Mouse (Mus musculus) heart, adult 9 months (tissue): ENCODE results near the gene Ghr.

ENCODE experiments used
- DNase-seq, 2 experiments: peaks; one replicate each; pipeline ENCODE4 v3.0.0; 2022; ENCODE audit warnings: low spot score in 2 of 2

Ghr gene

DNA sequence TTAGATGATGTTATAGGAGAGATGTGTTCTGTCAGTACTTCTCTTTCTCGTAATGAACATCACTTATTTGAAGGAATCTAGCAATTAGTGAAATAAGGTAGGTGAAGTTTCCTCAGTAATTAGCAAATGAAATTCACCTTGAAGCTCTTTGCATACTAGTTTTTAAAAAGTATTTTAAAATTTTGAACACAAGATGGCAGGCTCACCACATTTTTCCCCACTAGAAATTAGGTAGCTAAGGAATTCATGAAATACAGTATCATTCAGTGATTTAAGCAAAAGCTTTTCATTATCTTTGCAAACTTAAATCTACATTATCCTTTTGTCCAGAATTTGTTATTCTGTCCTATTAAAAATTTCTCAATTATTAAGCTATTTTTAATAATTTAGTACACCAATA is 287.3 kb downstream of the Ghr start:
- no peak for DNase-seq

- DNase-seq = no peak
Observed at GRCm38 (mm10) chr15:3293477-3293876, 289.8 kb downstream of the Ghr start.

DNA sequence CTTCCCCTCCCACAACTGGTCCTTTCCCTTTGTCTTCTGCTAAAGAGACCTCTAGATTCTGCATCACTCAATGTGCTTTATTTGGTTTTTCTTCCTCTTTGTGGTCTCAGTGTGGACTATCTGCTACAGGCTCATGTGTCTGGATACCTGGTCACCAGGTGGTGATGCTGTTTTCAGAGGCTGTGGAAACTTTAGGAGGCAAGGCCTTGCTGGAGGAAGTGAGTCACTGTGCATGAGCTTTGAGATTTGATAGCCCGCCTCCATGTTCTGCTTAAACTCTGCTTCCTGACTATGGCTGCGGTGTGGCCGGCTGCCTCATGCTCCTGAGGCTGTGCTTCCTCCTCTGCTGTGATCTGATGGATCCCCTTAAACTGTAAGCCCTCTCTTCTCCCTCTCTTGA is 292.9 kb downstream of the Ghr start:
- DNase-seq = no peak

- no peak for DNase-seq
Observed at GRCm38 (mm10) chr15:3286032-3286431, 297.3 kb downstream of the Ghr start.

- DNase-seq = no peak
Observed at GRCm38 (mm10) chr15:3281737-3282136, 301.6 kb downstream of the Ghr start.

GRCm38 (mm10) chr15:3281216-3281615 is 302.1 kb downstream of the Ghr start:
- no peak for DNase-seq

- no peak for DNase-seq
Observed at GRCm38 (mm10) chr15:3279242-3279641, 304.1 kb downstream of the Ghr start.

DNA sequence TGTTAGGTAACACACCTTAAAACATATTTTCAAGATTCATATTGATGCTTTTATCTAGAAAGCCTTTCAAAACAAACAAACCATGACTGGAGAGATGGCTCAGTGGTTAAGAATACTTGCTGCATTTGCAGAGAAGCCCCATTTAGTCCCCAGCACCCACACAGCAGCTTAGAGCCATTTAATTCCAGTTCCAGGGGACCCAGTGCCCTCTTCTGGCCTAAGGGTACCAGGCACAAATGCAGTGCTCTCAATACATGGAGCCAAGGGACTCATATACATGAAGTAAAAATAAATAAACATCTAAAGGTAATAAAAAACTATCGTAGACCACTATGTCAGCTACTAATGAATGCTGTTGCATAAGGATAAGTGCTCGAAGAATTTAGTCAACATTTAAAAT is 305.9 kb downstream of the Ghr start:
- DNase-seq = no peak

DNA sequence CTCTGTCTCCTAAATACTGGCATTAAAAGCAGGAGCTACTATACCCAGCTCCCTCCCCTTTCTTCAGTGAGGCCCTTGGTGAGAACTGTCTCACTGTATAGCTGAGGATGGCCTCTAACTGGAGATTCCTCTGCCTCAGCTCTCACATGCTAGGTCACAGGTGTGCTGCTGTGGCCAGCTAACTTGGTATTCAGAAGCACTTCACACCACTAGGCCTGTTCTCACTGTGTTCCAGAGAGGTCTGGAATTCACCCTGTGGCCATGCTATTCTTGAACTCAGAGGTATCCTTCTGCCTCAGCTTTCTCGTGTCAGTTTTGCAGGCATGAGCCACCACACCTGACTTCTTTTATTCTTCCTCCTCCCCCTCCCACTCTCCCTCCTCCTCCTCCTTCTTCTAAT is 310.1 kb downstream of the Ghr start:
- DNase-seq = no peak

DNA sequence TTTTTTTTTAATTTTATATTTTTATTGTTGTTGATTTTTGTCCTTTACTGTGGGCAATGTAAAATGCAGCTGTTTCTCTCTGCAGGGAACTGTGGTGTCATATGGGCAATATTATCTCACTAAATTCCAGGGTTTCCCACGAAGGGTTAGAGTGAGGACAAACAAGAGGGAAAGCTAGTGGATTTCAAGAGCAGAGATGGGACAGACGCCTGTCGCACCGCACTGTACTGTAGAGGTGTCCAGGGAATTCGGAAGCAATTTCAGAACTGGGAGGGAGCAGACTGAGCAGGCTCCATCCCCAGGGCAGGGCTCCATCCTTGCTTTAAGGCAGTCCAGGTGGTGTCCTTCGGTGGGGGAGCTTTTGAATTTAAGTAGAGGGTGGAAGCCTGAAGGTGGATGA is 312.1 kb downstream of the Ghr start:
- peak; percentile 43 to 46 for DNase-seq

GRCm38 (mm10) chr15:3270646-3271077 is 312.6 kb downstream of the Ghr start:
- DNase-seq = peak; percentile 91 to 93

DNA sequence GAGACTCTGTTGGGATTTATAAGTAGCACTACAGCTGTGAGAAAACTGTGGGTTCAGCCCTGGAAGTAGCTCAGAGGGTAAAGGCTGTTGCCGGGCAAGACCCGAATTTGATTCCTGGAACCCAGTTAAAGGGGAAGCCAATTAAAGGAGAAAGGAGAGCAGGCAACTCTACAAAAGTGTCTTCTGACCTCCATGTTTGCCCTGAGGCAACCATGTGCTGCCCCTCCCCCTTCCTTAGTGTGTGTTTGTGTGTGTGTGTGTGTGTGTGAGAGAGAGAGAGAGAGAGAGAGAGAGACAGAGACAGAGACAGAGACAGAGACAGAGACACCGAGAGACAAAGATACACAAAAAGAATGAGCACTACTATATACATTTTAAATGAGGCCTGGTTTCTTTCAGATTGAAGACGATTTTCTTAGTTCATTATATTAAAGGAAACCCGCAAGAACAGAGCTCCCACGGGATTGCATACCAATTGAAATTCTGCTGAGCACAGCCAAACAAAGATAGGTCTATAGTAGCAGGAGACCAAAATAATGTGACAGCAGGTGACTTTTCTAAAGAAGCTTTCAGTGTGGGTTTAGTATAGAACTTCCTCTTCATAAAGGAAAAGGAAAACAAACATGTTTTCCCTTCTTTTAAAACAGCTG is 313.2 kb downstream of the Ghr start:
- DNase-seq = peak in 1 of 2 experiments; percentile 32

DNA sequence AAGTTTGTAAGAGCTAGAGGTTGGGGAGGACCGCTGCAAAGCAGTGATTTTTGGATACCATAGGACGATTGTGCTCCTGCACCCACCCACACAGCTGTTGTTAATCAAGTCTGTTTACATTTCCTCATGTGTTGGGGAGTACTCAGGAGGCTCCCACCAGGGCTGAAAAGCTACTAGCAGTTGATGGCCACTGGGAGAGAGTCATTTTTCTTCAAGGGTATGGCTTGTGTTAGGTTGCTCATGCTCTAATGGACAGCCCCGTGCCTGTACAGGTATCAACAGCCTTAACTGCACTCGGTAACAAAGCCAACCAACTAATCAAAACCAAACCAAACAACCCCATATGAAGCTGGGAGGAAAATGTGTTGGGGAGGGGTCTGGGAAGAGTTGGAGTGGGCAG is 313.8 kb downstream of the Ghr start:
- no peak for DNase-seq

GRCm38 (mm10) chr15:3268247-3268646 is 315.0 kb downstream of the Ghr start, which contains the start of gene Selenop:
Gene Selenop (plus strand): TSS chr15:3268547.
- DNase-seq = no peak
